Mouse (Mus musculus) embryo, embryonic 11 days (tissue): Measurements from ENCODE around the gene Ramp1.

Experiments used
- DNase-seq: peaks from one replicate; pipeline ENCODE4 v3.0.0-alpha.2; 2015

Ramp1 gene

DNA sequence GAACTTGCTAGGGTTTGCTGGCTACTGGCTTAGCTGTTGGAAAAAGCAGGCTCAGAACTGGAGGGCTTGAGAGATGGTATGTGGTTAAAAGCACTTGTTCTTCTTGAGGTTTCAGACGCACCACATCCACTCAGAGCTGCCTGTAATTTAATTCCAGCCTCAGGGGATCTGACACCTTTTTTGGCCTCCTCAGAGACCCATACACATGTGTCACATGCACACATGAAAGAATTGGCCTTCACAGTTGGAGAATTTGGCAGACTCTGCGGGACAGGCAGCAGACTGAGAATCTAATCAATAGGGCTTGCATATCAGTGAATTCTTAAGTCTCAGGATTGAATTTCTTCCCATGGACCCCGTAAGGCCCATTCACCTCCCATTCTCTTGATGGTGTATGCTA is 21.5 kb downstream of the Ramp1 start:
- no peak for DNase-seq

DNA sequence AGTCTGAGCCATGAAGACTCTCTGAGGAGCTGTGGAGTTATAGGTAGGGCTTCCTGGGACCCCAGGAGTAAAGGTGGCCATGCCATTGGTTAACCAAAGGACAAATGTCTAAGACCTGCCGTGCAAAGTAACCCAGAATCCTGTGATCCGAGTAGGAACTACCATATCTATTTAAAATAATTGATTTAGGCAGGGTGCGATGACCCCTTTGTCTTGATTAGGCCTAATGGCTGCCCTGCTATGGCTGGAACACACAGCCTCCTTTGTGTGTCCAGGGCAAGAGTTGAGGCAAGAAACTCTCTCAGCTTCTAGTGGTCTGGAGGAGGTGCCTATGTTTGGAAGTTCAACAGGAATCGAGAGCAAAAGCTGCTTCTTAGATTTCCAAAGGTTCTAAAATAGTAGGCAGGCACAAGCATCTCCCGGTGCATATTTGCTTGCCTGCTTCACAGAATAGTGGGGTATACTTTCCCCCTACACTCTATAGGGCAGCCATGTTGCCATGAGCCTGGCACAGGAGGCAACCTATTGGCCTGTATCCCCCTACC is 24.7 kb downstream of the Ramp1 start:
- no peak for DNase-seq

- DNase-seq = no peak
Measured at GRCm38 (mm10) chr1:91205651-91206050, 26.0 kb downstream of the Ramp1 start.

GRCm38 (mm10) chr1:91206336-91206735 is 26.7 kb downstream of the Ramp1 start:
- no peak for DNase-seq

DNA sequence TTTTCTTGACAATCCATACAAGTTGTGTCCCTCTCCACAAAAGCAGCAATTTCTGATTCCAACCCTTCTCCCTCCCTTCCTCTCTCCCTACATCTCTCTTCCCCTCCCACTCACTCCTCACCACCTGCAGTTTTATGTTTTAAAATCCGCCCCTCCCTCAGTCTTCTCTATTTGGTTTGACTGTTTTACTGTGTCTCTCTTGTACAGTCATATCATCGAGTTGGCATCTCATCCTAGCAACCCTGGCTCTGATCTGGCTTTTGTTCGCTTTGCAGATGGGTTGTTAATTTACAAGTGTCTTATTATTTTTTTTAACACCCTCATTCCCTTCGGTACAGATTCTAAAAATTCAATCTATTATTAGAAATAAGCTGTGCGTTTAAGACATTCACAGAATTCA is 27.3 kb downstream of the Ramp1 start:
- no peak for DNase-seq

GRCm38 (mm10) chr1:91207334-91208074 is 27.9 kb downstream of the Ramp1 start:
- no peak for DNase-seq

DNA sequence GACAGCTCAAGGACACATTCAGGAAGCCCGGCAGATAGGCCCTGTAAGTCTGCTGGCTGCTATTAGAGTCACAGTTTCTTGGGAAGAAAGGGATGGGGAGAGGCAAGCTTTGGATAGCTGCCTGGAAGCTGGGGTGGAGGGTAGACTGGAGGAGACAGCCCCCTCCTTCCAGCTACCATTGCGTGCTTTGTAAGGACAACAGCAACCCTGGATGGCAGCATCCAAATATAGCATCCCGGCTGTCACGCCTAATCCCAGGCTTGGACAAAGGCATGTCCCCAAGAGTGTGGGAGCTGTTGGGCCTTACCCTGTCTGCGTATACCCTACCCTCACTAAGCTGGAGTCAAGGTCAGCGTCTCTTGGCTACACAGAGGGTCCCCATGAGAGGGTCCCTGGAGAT is 29.7 kb downstream of the Ramp1 start:
- no peak for DNase-seq

DNA sequence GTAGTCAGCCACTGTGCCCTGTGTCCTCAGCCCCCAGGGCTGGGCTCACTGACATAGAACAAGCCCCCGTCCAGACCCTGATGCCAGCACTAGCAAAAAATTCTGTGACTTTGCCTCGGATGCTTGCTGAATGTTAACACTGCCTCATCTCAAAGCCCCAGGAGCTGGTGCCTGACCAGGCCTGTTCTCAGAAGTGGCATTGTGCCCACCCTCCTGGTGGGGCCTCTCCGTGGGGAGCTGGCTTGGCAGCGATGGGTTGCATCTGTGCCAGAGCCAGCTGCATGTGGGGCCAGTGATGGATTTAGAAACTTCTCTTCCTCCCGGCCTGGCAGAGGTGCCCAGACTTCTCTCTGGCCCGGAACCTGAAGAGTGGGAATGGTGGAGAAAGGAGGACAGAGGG is 30.2 kb downstream of the Ramp1 start:
- no peak for DNase-seq

- peak; percentile 79 for DNase-seq
Measured at GRCm38 (mm10) chr1:91211099-91211498, 31.5 kb downstream of the Ramp1 start.

DNA sequence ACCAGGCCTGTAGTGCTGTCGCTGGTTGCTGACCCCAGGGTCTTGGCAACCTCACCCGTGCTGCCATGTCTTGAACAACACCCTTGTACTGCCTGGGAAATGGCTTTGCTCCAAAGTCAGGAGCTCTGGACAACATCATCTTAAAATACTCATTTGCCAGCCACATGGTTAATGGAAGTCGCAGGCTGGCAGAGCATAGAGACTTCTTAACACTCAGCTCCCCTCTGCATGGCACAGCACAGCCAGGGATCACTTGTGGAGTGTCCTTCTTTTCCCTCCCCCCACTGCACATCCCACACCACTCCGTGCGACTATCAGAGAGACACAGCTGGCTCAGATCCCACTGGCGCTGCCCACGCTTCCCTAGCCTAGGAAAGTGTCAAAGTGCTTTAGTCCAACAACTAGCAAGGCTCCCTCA is 32.0 kb downstream of the Ramp1 start:
- no peak for DNase-seq

- DNase-seq = no peak
Measured at GRCm38 (mm10) chr1:91215264-91215663, 35.6 kb downstream of the Ramp1 start.

DNA sequence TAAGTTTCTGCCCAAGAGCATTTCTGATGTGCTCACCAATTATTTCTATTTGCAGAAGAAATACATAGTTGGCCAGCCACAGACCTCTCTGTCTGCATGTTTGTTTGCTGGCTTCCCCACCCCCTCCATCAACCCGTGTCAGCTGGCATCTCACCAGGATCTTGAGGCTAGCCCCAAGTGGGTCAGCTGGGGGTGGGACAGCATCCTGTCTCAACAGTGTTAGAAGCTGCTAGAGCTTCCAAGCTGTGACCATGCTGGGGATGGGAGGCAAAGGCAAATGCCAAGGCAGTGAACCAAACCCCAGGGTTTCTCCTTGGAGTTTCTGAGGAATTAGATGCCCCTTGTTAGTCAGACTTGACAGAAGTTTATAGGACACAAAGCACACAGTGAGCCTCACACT is 36.4 kb downstream of the Ramp1 start:
- no peak for DNase-seq

- DNase-seq = no peak
Measured at GRCm38 (mm10) chr1:91216504-91217267, 37.1 kb downstream of the Ramp1 start.

- DNase-seq = no peak
Measured at GRCm38 (mm10) chr1:91219641-91220321, 40.2 kb downstream of the Ramp1 start.

DNA sequence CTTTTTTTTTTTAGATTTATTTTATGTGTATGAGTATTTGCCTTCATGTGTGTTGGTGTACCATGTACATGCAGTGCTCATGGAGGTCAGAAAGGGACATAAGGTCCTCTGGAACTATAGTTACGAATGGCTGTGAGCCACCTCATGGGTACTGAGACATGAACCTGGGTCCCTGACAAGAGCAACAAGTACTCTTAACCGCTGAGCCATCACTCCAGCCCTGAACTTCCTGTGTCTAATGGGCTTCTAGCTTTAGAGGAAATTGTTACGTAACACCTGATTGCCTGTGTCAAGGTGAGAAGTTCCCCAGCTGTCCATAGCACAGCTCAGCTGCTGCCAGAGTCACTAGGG is 40.7 kb downstream of the Ramp1 start:
- no peak for DNase-seq

DNA sequence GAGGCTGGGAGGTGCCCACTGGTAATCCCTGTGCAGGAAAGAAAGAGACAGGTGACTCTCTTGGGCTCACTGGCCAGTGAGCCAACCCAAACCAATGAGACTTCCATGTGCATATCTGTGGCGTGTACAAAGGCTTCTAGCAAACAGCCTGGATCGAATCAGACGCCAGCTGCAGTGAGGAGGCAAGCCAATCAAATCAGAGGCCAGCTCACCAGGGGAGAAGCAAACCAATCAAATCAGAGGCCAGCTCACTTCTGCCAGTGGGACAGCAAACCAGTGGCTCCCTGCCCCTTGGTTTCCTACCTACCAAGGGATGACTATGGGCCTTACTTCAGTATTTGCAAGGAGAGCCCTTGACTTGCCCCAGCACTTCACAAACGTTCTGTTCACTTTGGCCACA is 46.9 kb downstream of the Ramp1 start:
- DNase-seq = no peak

- peak; percentile 29 for DNase-seq
Measured at GRCm38 (mm10) chr1:91227381-91228054, 47.9 kb downstream of the Ramp1 start.

DNA sequence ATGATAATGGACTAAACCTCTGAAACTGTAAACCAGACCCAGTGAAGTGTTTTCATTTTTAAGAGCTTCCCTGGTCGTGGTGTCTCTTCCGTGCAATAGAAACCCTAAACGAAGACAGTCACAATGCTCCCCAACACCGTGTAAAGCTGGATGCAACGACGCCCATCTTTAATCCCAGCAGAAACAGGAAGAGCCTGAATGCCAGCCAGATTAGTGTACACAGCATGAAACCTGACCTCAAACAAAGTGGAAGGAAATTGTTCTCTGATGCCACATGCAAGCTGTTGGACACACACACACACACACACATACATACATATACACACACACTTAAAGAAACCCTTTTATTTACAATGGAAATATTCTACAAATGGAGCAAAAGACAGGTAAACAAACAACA is 51.5 kb downstream of the Ramp1 start:
- DNase-seq = no peak

GRCm38 (mm10) chr1:91231896-91232295 is 52.3 kb downstream of the Ramp1 start:
- no peak for DNase-seq

GRCm38 (mm10) chr1:91235395-91235794 is 55.8 kb downstream of the Ramp1 start:
- DNase-seq = no peak

- DNase-seq = no peak
Measured at GRCm38 (mm10) chr1:91237676-91238075, 58.1 kb downstream of the Ramp1 start.

DNA sequence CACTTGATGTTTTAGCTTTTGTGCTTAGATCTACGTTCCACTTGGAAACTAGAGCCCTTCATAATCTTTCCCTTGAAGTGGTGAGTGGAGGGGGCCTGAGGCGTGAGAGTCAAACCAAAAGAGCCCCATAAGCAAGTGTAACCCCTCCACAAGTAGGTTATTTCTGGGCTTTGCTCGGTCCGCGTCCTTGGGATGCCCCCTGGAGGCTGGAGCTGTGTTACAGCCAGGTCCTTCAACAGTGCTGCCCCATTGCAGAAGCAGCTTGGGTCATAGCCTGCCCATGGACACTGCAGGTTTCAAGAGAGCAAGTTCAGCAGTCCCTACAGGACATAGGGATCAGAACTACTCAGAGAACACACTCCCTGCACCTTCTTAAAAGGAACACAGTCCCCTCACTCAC is 59.5 kb downstream of the Ramp1 start:
- peak; percentile 53 for DNase-seq

GRCm38 (mm10) chr1:91239800-91240199 is 60.2 kb downstream of the Ramp1 start:
- DNase-seq = no peak
